Mouse (Mus musculus): Measurements from ENCODE around the gene Pdzd2. TPM values are rescaled to one million over a fixed set of nuclear protein-coding genes. Genes with fewer than 3 reads are reported as not detected.

The Pdzd2 gene
- polyA plus RNA-seq, 1 experiment from 2014 or later, result 114 TPM

- DNase-seq (ENCODE audit: low spot score), result no peak
- Histone ChIP-seq H3K4me2 (replicated peaks; ENCODE audit: low read depth, low read length) (no peak overlapping the region), H3K9me3 (ENCODE audit: low read length) (no peaks in the 10 kb centered on the region), H3K27me3 (replicated peaks; ENCODE audit: insufficient read depth, low read length) (no peaks in the 10 kb centered on the region), H3K36me3 (ENCODE audit: insufficient read depth, low read length) (no peaks in the 10 kb centered on the region), H3K27ac (ENCODE audit: low read length) (no peak overlapping the region), H3K4me1 (ENCODE audit: insufficient read depth, low read depth, low read length) (no peaks in the 10 kb centered on the region), H3K9ac (replicated peaks; ENCODE audit: low read depth) (no peak overlapping the region), H3K4me3 (ENCODE audit: low read depth, low read length) (no peak overlapping the region)
- 88% methylated on average over 6 of the region's 6 CpGs for WGBS
- no peak for TF ChIP-seq EP300 (IDR thresholded peaks at IDR 0.05)
- ATAC-seq, result no peak
Observed at GRCm38 (mm10) chr15:12665946-12666345, 73.8 kb downstream of the Pdzd2 start.

- no peak for DNase-seq (ENCODE audit: low spot score)
Observed at GRCm38 (mm10) chr15:12663351-12663750, 76.4 kb downstream of the Pdzd2 start.

GRCm38 (mm10) chr15:12660320-12660719 is 79.4 kb downstream of the Pdzd2 start:
- ATAC-seq, result no peak
- no peaks in the 10 kb centered on the region for H3K9me3 ChIP-seq (ENCODE audit: low read length)
- 83% methylated on average over 9 of the region's 9 CpGs for WGBS
- no peak overlapping the region for H3K4me2 ChIP-seq (replicated peaks; ENCODE audit: low read depth, low read length)
- no peak for DNase-seq (ENCODE audit: low spot score)
- H3K27ac ChIP-seq (ENCODE audit: low read length), result no peak overlapping the region
- H3K4me3 ChIP-seq (ENCODE audit: low read depth, low read length), result no peak overlapping the region
- no peaks in the 10 kb centered on the region for H3K4me1 ChIP-seq (ENCODE audit: insufficient read depth, low read depth, low read length)
- H3K9ac ChIP-seq (replicated peaks; ENCODE audit: low read depth), result no peak overlapping the region
- no peaks in the 10 kb centered on the region for H3K36me3 ChIP-seq (ENCODE audit: insufficient read depth, low read length)
- H3K27me3 ChIP-seq (replicated peaks; ENCODE audit: insufficient read depth, low read length), result no peaks in the 10 kb centered on the region
- TF ChIP-seq CTCF (IDR thresholded peaks at IDR 0.05), result no peak

More at GRCm38 (mm10) chr15:12663351-12663750, 76.4 kb downstream of the Pdzd2 start:
- 85% methylated on average over 9 of the region's 9 CpGs for WGBS
- TF ChIP-seq EP300 (IDR thresholded peaks at IDR 0.05) (no peak), CTCF (IDR thresholded peaks at IDR 0.05) (no peak)
- Histone ChIP-seq H3K4me3 (ENCODE audit: low read depth, low read length) (no peak overlapping the region), H3K27ac (ENCODE audit: low read length) (no peak overlapping the region), H3K4me2 (replicated peaks; ENCODE audit: low read depth, low read length) (no peak overlapping the region), H3K9me3 (ENCODE audit: low read length) (no peaks in the 10 kb centered on the region), H3K27me3 (replicated peaks; ENCODE audit: insufficient read depth, low read length) (no peaks in the 10 kb centered on the region), H3K9ac (replicated peaks; ENCODE audit: low read depth) (no peak overlapping the region), H3K4me1 (ENCODE audit: insufficient read depth, low read depth, low read length) (no peaks in the 10 kb centered on the region), H3K36me3 (ENCODE audit: insufficient read depth, low read length) (no peaks in the 10 kb centered on the region)
- ATAC-seq, result no peak

- H3K4me1 ChIP-seq (ENCODE audit: insufficient read depth, low read depth, low read length), result no peaks in the 10 kb centered on the region
- WGBS, result 74% methylated on average over 6 of the region's 6 CpGs
- no peaks in the 10 kb centered on the region for H3K9me3 ChIP-seq (ENCODE audit: low read length)
- no peak for ATAC-seq
- H3K4me2 ChIP-seq (replicated peaks; ENCODE audit: low read depth, low read length), result no peak overlapping the region
- H3K4me3 ChIP-seq (ENCODE audit: low read depth, low read length), result no peak overlapping the region
- no peaks in the 10 kb centered on the region for H3K27me3 ChIP-seq (replicated peaks; ENCODE audit: insufficient read depth, low read length)
- H3K9ac ChIP-seq (replicated peaks; ENCODE audit: low read depth), result no peak overlapping the region
- no peak for TF ChIP-seq CTCF (IDR thresholded peaks at IDR 0.05)
- TF ChIP-seq EP300 (IDR thresholded peaks at IDR 0.05), result no peak
- no peak overlapping the region for H3K27ac ChIP-seq (ENCODE audit: low read length)
- no peaks in the 10 kb centered on the region for H3K36me3 ChIP-seq (ENCODE audit: insufficient read depth, low read length)
- no peak for DNase-seq (ENCODE audit: low spot score)
Observed at GRCm38 (mm10) chr15:12655959-12656662, 83.6 kb downstream of the Pdzd2 start.

- Histone ChIP-seq H3K9ac (replicated peaks; ENCODE audit: low read depth) (no peak overlapping the region), H3K4me2 (replicated peaks; ENCODE audit: low read depth, low read length) (no peak overlapping the region), H3K27me3 (replicated peaks; ENCODE audit: insufficient read depth, low read length) (no peaks in the 10 kb centered on the region), H3K4me1 (ENCODE audit: insufficient read depth, low read depth, low read length) (no peaks in the 10 kb centered on the region), H3K4me3 (ENCODE audit: low read depth, low read length) (no peak overlapping the region), H3K9me3 (ENCODE audit: low read length) (no peaks in the 10 kb centered on the region), H3K27ac (ENCODE audit: low read length) (no peak overlapping the region), H3K36me3 (ENCODE audit: insufficient read depth, low read length) (no peaks in the 10 kb centered on the region)
- ATAC-seq (no peak), DNase-seq (ENCODE audit: low spot score) (no peak)
- WGBS, result 95% methylated on average over 7 of the region's 7 CpGs
- TF ChIP-seq EP300 (IDR thresholded peaks at IDR 0.05) (no peak), CTCF (IDR thresholded peaks at IDR 0.05) (no peak)
Observed at GRCm38 (mm10) chr15:12655316-12655715, 84.4 kb downstream of the Pdzd2 start.

- Histone ChIP-seq H3K9me3 (ENCODE audit: low read length) (no peaks in the 10 kb centered on the region), H3K4me3 (ENCODE audit: low read depth, low read length) (no peak overlapping the region), H3K4me2 (replicated peaks; ENCODE audit: low read depth, low read length) (no peak overlapping the region), H3K27ac (ENCODE audit: low read length) (no peak overlapping the region), H3K9ac (replicated peaks; ENCODE audit: low read depth) (no peak overlapping the region), H3K27me3 (replicated peaks; ENCODE audit: insufficient read depth, low read length) (no peaks in the 10 kb centered on the region), H3K4me1 (ENCODE audit: insufficient read depth, low read depth, low read length) (no peaks in the 10 kb centered on the region), H3K36me3 (ENCODE audit: insufficient read depth, low read length) (no peaks in the 10 kb centered on the region)
- ATAC-seq, result no peak
- no peak for DNase-seq (ENCODE audit: low spot score)
- TF ChIP-seq CTCF (IDR thresholded peaks at IDR 0.05) (no peak), EP300 (IDR thresholded peaks at IDR 0.05) (no peak)
- 75% methylated on average over 15 of the region's 15 CpGs for WGBS
Observed at GRCm38 (mm10) chr15:12652336-12653031, 87.2 kb downstream of the Pdzd2 start.
